Mouse (Mus musculus) right cerebral cortex, postnatal 14 days (tissue): ENCODE measurements around the gene Lpar1.

Experiments used
- DNase-seq: peaks from one replicate; pipeline ENCODE4 v3.0.0; 2022

Gene Lpar1

DNA sequence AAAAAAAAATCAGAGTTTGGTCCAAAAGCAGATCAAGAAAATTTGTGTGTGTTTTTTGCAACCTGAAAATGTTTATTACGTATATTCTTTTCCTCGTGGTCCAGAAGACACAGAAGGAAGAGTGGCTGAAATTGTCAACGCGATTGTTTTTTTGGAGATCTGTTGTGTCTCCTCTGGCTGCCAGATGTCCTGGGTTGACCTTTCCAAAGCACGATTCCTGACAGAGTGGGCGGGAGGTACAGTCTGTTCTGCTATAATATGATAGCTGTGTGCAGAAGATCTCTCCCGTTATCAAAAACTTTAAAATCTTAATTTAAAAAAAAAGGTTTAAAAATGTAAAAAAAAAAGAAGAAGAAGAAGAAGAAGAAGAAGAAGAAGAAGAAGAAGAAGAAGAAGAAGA lies 105.9 kb downstream of the Lpar1 start:
- no peak for DNase-seq

GRCm38 (mm10) chr4:58445846-58446245 lies 107.9 kb downstream of the Lpar1 start:
- no peak for DNase-seq

- DNase-seq = no peak
Observed at GRCm38 (mm10) chr4:58442338-58442737, 111.4 kb downstream of the Lpar1 start.

GRCm38 (mm10) chr4:58438654-58439053 lies 115.0 kb downstream of the Lpar1 start:
- no peak for DNase-seq

GRCm38 (mm10) chr4:58437271-58437670 lies 116.4 kb downstream of the Lpar1 start:
- DNase-seq = no peak

GRCm38 (mm10) chr4:58423276-58423930 lies 130.3 kb downstream of the Lpar1 start:
- no peak for DNase-seq

- DNase-seq = no peak
Observed at GRCm38 (mm10) chr4:58419225-58419624, 134.5 kb downstream of the Lpar1 start.

GRCm38 (mm10) chr4:58417319-58417718 lies 136.4 kb downstream of the Lpar1 start:
- no peak for DNase-seq

- no peak for DNase-seq
Observed at GRCm38 (mm10) chr4:58415537-58415936, 138.2 kb downstream of the Lpar1 start.

DNA sequence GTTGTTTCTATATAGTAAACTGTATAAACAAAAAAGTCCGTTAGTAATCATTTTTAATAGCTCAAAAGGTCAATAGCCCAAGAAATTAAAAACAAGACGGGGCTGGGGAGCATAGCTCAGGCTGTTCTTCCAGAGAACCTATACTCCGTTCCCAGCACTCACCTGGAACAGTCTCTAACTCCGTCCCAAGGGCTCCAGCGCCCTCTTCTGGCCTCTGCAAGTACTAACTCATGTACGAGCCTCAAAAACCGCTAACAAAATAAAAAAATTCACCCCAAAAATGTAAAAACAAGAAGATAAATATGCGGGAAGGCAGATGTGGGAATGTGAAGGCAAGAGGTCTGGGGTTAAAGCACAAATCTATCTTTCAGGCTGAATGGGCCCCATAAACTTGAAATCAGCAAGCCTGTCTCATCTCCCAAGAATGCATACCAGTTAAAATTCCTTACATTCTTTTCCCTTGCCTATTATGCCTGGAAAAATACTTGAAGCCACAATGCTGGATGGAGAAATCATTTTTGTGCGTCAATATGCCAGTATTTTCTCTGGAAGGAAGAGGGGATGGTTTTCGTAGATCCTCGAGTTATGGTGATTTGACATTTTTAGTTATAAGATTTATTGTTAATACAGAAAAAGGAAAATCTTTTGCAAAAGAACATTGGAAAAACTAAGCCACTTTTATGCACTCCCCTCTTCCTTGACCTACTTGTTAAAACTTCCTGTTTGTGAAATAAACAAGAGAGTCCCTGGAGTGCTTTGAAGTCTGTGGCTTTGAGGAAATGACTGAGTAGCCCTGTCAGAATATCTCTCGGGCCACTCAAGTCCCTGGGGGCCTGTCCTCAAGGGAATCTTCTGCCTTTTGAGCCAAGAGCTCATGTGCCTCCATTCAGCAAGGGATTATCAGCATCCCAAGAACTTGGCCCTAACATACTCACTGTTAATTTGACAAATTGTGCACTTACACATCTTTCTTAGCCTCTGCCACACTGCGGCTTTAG lies 140.2 kb downstream of the Lpar1 start:
- DNase-seq = no peak

- peak; percentile 8 for DNase-seq
Observed at GRCm38 (mm10) chr4:58401973-58402501, 151.7 kb downstream of the Lpar1 start.

GRCm38 (mm10) chr4:58400861-58401341 lies 152.8 kb downstream of the Lpar1 start:
- DNase-seq = peak; percentile 82
